Mouse (Mus musculus) left cerebral cortex, postnatal 36 days (tissue): ENCODE measurements around the gene Tas1r1. TPM values are rescaled to one million over a fixed set of nuclear protein-coding genes. Genes with fewer than 3 reads are reported as not detected.
"Not testable (repeated sequence)": the region's sequence is repeated elsewhere in the genome, so short reads cannot be mapped to it uniquely, and the experiment has no call there.

Experiments used
- DNase-seq, 2 experiments: peaks; one replicate each; pipeline ENCODE4 v3.0.0; 2021 to 2022; ENCODE audit warnings: low spot score in 2 of 2, mixed read lengths in 1 of 2
- intact Hi-C: fragments of 180-260 bp; cut with DNase I; formaldehyde crosslinking; loops from one replicate; pipeline ENCODE4 v1.15.1; 2025
- total RNA-seq, 2 experiments: library from RNA; stranded (reverse); gene quantifications; 2 replicates each; pipeline ENCODE4 v1.2.3; 2021

The Tas1r1 gene
- total RNA-seq, 2 experiments from 2014 or later, result 0.64 to 0.75 TPM

DNA sequence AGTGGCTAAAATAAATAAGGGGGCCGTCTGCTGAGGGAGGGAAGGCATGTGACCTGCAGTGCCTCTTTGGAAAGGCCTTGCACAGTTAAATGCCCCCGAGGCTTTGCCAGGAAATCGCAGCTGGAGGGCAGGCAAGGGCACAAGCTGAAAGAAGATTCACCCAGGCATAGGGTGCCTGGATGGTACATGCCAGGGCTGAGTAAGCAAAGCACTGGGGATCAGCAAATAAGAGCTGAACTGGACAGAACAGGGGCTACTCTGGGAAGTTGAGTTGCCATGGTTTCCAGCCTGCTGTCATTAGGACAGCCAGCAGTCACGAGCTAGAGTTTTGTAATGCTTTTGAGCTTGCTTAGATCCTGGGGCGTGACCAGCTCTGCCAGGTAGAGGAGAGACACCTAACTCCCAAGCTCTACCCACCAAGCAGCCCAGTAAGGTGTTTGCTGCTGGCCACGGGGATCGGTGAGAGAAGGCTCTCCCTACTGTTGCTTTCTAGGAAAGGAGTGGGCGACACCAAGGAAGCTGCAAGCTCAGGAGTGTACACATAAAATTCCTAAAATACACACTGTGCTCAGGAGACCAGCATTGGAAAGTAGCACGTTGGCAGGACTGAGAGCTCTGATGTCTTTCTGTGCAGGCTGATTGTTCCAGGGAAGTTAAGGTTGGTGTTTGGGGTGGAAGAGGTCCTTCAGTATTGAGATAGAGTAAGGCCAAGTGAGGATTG lies 24.2 kb upstream of the Tas1r1 start:
- peak in 1 of 2 experiments; percentile 31 for DNase-seq
- intact Hi-C loops, result no loop called here

DNA sequence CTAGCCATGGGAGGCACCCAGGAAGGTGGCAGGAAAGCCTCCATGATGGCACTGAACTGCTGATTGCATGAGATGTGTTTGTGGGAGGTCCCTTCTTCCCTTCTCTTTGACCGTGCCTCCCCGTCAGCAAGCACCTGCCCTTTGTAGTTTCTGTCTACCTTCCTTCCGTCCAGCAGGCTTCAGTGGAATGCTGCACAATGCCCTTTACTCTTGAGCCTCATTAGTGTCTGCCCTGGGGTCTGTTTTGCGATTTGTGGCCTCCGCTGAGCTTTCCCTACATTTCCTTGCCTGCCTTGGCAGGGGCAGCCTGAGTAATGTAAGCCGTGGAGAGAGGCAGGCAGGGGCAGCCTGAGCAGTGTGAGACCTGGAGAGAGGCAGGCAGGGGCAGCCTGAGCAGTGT lies 6.2 kb upstream of the Tas1r1 start:
- intact Hi-C loops, result no loop called here
- DNase-seq, result no peak

DNA sequence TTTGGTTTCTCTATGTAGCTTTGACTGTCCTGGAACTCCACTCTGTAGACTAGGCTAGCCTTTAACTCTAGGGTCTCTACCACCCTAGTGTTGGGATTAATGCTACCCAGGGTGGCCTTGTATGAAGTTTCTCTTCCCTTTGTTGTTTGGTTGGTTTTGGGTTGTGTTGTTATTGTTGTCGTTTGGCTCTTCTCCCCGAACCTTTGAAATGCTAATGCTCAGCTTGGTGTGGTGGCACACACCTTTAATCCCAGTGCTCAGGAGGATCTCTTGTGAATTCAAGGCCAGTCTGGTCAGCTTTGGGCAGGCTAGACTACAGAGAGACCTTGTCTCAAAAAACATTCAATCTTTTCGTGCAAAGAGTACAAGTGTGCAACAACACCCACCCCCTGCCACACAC lies 4.8 kb upstream of the Tas1r1 start:
- no peak for DNase-seq
- intact Hi-C loops, result no loop called here

DNA sequence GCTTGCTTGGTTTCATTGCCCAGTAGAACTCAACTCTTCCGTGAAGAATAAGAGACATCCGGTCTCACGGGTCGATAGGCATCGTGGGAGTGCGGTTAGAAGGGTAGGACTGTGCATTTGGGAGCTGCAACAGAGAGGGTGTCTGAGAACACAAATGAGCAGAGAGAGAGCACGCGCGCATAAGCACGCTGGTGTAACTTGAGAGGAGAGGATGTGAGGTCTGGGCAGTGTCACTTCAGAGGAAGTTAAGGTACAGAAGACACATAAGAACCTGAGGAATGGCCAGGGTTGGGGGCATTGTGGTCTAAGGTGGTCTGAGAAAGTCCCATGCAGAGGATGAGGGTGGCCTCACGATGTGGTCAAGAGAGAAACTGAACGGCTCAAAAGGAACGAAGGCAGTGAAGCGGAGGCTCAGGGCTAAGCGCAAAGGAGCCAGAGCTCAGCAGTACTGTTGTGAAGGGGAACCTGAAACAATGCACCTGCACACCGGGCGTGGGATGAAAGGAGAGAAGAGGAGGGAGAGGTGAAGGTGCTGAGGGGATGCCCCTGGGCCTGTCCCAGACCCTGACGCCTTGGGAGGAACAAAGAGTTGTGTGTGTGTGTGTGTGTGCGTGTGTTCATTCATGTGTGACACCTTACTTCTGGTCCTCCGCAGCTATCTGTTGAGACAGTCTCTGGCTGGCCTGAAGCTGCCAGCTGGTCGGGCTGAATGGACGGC lies 3.7 kb upstream of the Tas1r1 start:
- intact Hi-C loops, result no loop called here
- no peak for DNase-seq

DNA sequence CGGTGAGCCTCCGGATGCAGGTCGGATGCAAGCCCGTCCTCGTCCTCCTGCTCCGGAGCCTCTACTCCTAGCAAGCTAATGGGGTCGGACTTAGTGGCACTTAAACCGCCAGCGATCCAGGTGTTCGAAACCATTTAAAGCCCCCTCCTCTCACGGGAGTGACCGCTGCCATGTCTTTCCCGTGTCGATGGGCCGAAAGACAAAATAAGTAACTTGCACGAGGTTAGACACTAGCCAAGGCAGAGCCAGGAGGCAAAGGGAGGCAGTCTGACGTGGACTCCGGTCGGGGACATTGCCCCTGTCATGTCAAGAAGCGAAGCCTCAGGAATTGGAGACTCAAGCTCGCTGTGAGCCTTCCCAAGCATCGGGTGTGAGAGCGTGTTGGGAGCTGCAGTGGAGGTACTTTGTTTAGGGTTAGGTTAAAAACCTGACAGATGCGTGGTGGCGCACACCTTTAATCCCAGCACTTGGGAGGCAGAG lies 1.5 kb upstream of the Tas1r1 start:
- intact Hi-C loops, result loop anchor here (2.0 kb wide), 1 partner anchor 57 kb away; no protein-coding TSS in a partner anchor
- DNase-seq, result no peak

DNA sequence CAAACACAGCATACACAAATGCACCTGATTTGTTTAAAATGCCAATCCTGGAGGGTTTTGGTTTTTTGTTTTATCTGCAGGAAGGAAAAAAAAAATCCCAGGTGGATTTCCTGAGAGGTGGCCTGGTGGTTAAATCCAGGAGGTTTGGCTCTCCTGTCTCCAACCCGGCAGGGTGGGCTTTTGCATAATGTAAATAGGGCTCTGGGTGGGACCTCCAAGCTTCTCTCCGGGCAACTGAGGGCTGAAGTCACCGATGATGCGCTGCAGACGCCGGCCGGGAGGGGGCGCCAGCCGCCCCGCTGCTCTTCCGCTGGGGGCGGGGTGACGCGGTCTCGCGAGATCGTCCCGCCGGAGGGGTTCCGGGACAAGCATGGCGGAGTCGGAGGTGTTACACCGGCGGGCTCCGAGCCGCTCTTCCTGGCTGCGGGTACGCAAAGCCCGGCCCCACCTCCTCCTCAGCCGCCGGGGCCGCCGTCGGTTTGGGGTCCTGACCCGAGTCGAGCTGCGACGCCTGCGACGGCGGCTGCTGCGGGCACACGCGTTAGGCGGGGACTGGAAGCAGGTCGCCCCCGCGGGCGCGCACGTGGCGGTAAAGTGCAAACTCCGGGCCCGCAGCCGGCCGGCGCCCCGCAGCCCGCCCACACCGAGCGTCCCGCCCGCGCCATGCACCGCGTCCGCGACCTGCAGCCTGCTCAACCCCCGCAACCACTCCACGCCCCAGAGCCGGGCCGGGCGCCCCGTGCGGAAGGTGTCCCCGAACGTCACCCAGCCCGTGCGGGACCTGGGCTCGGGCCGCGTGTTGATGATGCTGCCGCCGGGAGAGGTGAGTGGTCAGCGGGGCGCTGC lies 840 bp upstream of the Tas1r1 start, which contains the start of gene Nol9:
TSS of gene Nol9 (plus strand) at position 337 of the 846 bp plus-strand sequence.
- peak; percentile 92 to 93 for DNase-seq
- intact Hi-C loops, result loop anchor here (2.0 kb wide), 1 partner anchor 58 kb away; no protein-coding TSS in a partner anchor

DNA sequence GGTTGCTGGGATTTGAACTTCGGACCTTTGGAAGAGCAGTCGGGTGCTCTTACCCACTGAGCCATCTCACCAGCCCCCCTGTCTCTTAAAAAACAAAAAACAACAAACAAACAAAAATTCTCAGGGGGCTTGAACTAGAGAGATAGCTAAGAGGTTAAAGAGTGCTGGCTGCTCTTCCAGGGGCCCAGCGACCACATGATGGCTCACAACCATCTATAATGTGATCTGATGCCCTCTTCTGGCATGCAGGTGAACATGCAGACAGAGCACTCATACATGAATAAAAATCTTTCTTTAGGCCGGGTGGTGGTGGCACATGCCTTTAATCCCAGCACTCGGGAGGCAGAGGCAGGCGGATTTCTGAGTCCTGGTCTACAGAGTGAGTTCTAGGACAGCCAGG lies 1.9 kb downstream of the Tas1r1 start:
- intact Hi-C loops, result not testable (repeated sequence)

DNA sequence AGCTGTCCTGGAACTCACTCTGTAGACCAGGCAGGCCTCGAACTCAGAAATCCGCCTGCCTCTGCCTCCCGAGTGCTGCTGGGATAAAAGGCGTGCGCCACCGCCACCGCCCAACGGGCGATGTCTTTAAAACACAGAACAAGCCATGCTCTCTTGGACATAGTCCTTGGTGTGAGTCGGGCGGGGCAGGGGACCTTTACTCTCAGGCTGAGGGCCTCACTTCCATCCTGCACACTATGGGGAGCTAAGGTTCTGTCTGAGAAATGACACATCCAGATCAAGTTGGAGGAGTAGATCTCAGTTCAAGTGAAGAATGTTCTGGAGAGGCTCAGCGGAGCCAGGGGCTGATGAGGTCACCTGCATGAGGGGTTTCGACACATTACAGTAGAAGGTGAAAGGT lies 5.4 kb downstream of the Tas1r1 start:
- intact Hi-C loops, result no loop called here
- no peak for DNase-seq

More for the DNA sequence above, 1.9 kb downstream of the Tas1r1 start:
- DNase-seq, result not testable (repeated sequence)

DNA sequence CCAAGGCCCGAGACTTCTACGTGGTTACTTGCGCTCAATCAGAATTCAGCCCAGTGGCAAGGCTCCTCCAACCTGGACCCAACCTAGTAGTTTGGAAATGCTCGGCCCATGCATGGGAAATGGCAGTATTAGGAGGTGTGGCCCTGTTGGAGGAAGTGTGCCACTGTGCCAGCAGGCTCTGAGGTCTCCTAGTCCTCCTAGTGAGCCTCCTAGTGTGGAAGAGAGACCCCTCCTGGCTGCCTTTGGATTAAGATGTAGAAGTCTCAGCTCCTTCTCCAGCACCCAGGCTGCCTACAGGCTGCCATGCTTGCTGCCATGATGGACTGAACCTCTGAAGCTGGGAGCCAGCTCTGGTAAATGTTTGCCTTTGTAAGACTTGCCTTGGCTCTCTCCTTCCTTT lies 8.4 kb downstream of the Tas1r1 start:
- intact Hi-C loops, result loop anchor here (2.0 kb wide), 1 partner anchor 49 kb away; no protein-coding TSS in a partner anchor
- no peak for DNase-seq

DNA sequence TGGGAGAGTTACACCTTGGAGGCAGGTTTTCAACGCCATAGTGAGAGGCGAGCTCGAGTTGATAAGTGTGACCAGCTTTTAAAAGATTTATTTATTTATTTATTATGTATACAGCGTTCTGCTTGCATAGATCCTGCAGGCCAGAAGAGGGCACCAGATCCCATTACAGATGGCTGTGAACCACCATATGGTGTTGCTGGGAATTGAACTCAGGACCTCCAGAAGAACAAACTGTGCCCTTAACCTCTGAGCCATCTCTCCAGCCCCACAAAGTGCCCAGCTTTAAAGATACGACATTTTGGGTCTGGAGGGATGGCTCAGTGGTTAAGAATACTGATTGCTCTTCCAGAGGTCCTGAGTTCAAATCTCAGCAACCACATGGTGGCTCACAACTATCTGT lies 9.3 kb downstream of the Tas1r1 start:
- intact Hi-C loops, result no loop called here

DNA sequence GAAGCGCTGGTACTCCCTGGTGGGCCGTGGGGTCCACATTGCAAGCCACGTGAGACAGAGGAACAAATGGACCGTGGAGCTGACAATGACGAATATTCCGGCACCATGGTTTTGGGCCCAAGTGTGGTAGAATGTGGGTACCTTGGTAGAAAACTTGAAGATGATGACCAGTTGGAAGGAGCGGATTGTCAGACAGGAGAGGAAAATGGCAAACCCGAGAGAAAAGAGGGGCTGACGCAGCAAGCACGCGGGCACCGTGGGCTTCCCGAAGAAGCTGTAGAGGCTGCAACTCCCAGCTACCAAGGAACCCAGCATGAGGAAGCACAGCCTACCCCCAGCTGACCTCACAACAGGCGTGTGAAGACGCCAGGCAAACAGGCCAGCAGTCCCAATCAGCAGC lies 9.9 kb downstream of the Tas1r1 start:
- intact Hi-C loops, result no loop called here
- DNase-seq, result no peak

More for the DNA sequence above, 9.3 kb downstream of the Tas1r1 start:
- no peak for DNase-seq

DNA sequence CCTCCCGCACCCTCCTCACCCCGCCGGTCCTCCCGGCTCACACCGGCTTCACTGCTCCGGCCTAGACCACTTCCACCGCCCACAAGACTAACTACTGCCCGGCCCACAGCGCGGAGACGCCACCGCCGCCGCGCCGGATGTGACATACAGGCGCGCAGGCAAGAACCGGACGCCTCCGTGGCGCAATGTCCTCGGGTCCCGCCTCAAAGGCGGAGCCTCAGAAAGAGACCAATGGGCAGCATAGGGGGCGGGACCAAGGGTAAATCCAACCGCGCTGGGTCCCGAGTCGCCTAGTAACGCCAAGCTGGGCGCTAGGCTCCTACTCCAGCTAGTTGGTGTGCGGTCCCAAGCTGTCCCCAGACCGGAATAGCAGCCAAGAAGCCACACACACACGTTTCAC lies 10.8 kb downstream of the Tas1r1 start, which contains the start of gene Zbtb48:
TSS of gene Zbtb48 (minus strand) at position 148 of the 400 bp plus-strand sequence.
- intact Hi-C loops, result no loop called here

DNA sequence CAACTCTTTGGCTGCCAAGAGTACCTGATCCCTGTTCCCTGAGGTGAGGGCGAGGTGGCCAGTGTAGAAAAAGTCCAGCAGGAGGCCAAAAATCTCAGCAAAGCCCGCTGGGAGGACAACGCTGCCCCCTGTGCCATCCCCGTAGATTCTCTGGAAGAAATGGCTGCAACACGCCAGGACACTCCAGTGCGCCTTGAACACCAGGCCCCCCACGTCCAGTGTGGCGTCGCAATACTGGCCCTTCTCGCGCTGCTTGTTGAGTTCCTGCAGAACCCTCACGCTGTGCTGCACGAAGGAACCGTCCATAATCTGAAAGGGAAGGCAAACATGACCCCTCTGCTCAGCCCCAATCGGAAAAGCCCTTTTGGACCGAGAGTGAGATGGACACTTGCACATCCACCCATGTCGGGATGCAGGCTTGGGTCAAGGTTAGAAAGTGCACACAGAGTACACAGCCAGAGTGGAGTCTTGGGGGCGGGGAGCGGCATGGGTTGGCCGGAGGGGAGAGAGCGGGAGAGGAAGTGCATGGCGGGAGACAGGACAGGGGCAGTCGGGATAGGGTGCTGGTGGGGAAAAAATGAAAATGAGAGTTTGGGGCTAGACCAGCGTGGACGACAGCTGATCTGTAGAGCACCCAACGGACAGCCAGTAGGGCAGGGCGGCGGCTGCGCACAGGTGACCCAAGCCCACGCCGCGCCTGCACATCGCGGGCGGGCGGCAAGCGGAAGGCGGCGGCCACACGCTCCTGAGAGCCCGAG lies 11.4 kb downstream of the Tas1r1 start:
- intact Hi-C loops, result no loop called here
- no peak for DNase-seq

More for the DNA sequence above, 10.8 kb downstream of the Tas1r1 start, which contains the start of gene Zbtb48:
- peak; percentile 96 to 97 for DNase-seq

DNA sequence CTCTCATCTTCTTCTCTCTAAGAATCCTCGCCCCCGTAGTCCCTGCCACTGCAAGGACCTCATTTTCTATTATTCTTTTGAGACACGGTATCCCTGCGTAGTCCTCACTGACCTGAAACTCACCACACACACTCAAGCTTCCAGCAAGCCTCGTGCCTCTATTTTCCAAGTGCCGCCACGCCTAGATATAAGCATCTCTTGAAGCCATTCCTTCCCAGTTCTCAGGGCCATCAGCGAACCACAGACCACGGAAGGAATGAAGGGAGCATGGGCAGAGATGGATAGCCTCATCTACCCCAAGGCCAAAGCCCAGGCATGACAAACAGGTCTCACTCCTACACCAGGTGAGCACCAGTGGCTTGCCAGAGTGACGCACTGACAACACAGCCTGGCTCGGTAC lies 13.8 kb downstream of the Tas1r1 start:
- DNase-seq, result no peak
- intact Hi-C loops, result no loop called here

DNA sequence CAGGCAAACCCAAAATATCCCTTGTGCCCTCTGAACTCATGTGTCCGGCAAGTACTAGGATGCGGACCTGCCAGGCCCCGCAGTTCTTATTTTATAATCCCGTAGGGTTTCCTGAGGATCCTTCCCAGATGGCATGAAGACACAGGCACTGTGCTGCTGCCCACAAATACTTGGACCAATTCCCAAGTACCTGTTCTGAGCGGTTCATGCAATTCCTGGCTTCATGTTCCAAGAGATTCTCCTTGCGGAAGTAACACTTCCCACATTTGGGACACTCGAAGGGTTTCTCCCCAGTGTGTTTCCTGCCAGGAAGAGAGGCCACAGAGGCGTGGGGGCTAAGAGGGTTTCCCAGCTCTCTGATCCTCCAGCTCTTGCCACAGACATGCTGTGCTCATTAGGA lies 15.9 kb downstream of the Tas1r1 start:
- intact Hi-C loops, result no loop called here
- peak in 1 of 2 experiments; percentile 35 for DNase-seq

DNA sequence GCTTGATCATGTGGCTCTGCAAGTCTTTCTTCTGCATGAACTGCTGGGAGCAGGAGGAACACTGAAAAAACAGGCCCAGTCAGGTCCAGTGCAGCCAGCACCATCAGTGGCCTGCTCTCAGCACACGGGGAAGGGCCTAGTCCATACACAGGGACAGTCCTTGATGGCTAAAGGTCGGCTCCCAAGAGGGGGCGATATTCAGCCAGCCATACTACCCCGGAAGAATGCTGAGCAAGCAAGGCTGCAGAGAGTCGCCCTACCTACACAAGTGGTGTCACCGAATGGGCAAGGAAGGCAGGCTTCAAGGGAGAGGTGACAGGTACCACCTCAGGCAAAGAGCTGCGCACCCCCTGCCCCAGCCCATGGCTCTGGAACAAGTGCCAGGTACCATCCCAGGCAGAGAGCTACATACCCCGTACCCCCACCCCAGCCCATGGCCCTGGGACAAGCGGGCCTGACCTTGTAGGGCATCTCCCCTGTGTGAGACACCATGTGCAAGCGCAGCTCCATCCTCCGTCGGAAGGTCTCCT lies 16.7 kb downstream of the Tas1r1 start:
- intact Hi-C loops, result no loop called here
- DNase-seq, result no peak

DNA sequence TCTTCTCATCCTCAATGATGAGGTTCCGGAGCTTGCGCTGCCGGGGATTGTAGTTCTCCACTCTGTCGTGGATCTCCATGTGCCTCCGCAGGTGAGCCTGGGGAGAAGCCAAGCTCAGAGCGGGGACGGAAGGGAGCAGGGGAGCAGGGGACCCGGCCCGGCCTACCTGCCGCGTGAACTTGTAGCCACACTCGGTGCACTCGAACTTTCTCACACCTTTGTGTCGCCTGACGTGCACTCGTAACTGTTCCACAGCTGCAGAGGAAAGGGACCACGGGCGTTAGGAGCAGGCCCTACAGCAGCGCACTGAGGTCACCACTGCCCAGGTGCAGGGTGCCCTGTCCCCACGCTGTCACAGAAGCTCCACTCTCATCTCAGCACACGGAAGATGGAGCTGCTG lies 18.3 kb downstream of the Tas1r1 start:
- intact Hi-C loops, result no loop called here
- no peak for DNase-seq

DNA sequence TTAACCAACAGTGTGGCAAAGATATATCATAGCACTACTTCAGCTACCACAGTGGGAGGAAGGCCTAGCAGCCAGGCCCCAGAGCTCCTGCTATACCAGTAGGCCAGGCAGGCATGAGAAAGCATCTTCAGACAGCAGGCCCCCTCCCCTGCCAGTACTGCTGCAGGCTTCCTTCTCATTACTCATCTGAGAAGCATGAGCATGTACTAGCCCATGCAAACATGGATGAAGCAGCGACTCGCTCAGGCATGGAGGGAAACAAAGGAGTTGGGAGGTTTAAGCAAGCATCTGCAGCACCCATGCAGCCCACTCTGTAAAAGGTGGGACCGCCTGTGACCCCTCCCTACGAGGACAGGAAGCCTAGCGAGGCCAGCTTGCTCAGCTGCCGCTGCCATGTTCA lies 19.3 kb downstream of the Tas1r1 start:
- no peak for DNase-seq
- intact Hi-C loops, result no loop called here
